Mouse (Mus musculus) CD4-positive helper T cell, adult 2 months (primary cell): Measurements from ENCODE around the gene Paqr6.
"Not testable (repeated sequence)": the region's sequence is repeated elsewhere in the genome, so short reads cannot be mapped to it uniquely, and the experiment has no call there.

Experiments used
- DNase-seq: peaks from one replicate; pipeline ENCODE4 v3.0.0-alpha.2; 2012; ENCODE audit warnings: low read depth, missing footprints, low spot score

Paqr6 gene

GRCm38 (mm10) chr3:88365705-88366361 is 1.4 kb downstream of the Paqr6 start:
- no peak for DNase-seq

GRCm38 (mm10) chr3:88366830-88367428 is 2.5 kb downstream of the Paqr6 start:
- peak; percentile 52 for DNase-seq

- DNase-seq: not testable (repeated sequence)
Observed at GRCm38 (mm10) chr3:88367517-88367916, 3.1 kb downstream of the Paqr6 start.

- DNase-seq: not testable (repeated sequence)
Observed at GRCm38 (mm10) chr3:88368511-88368910, 4.1 kb downstream of the Paqr6 start.

GRCm38 (mm10) chr3:88372643-88373042 is 8.3 kb downstream of the Paqr6 start, which contains the start of gene Bglap3:
Gene Bglap3, minus strand, starts transcription at chr3:88372743.
- not testable (repeated sequence) for DNase-seq

GRCm38 (mm10) chr3:88375750-88376626 is 11.6 kb downstream of the Paqr6 start:
- peak; percentile 61 for DNase-seq

GRCm38 (mm10) chr3:88376644-88377043 is 12.3 kb downstream of the Paqr6 start:
- DNase-seq: not testable (repeated sequence)

- DNase-seq: not testable (repeated sequence)
Observed at GRCm38 (mm10) chr3:88378599-88378998, 14.2 kb downstream of the Paqr6 start, which contains the start of gene Bglap2. Gene Bglap2, minus strand, starts transcription at chr3:88378699.

- DNase-seq: peak; percentile 72
Observed at GRCm38 (mm10) chr3:88381389-88382315, 17.3 kb downstream of the Paqr6 start.

GRCm38 (mm10) chr3:88382383-88382782 is 18.0 kb downstream of the Paqr6 start:
- not testable (repeated sequence) for DNase-seq

GRCm38 (mm10) chr3:88384364-88384763 is 20.0 kb downstream of the Paqr6 start, which contains the start of gene Bglap:
Gene Bglap, minus strand, starts transcription at chr3:88384464.
- no peak for DNase-seq

- no peak for DNase-seq
Observed at GRCm38 (mm10) chr3:88393776-88394375, 29.5 kb downstream of the Paqr6 start.

GRCm38 (mm10) chr3:88395288-88395687 is 30.9 kb downstream of the Paqr6 start:
- no peak for DNase-seq

GRCm38 (mm10) chr3:88395742-88396141 is 31.4 kb downstream of the Paqr6 start:
- no peak for DNase-seq

GRCm38 (mm10) chr3:88398666-88399065 is 34.3 kb downstream of the Paqr6 start:
- no peak for DNase-seq

GRCm38 (mm10) chr3:88403522-88404230 is 39.3 kb downstream of the Paqr6 start:
- no peak for DNase-seq

- DNase-seq: peak; percentile 82
Observed at GRCm38 (mm10) chr3:88407090-88407489, 42.7 kb downstream of the Paqr6 start.

- DNase-seq: no peak
Observed at GRCm38 (mm10) chr3:88407529-88407928, 43.1 kb downstream of the Paqr6 start.

GRCm38 (mm10) chr3:88408953-88409352 is 44.6 kb downstream of the Paqr6 start:
- DNase-seq: no peak
